Mouse (Mus musculus) kidney, adult 2 months (tissue): ENCODE measurements around the gene Npl. TPM values are rescaled to one million over a fixed set of nuclear protein-coding genes. Genes with fewer than 3 reads are reported as not detected.
A peak's percentile ranks its signal among the peaks of the same experiment; 100 is the strongest.

Experiments
- DNase-seq: peaks from one replicate; pipeline ENCODE4 v3.0.0; 2021
- H3K27ac ChIP-seq: fragments of 200-500 bp; 2 replicates; pipeline ENCODE4 v1.5.1; 2012; ENCODE audit warnings: low read depth, low read length, control low read depth, inconsistent platforms; ENCODE audit not compliant: insufficient read depth
- H3K27me3 ChIP-seq: fragments of 200-500 bp; replicated peaks from 2 replicates; pipeline ENCODE4 v1.6.1; 2012; ENCODE audit warnings: mild to moderate bottlenecking, moderate library complexity, low read length, inconsistent platforms; ENCODE audit not compliant: control insufficient read depth, insufficient read depth
- H3K36me3 ChIP-seq: fragments of 200-500 bp; 2 replicates; pipeline ENCODE4 v1.6.1; 2012; ENCODE audit warnings: mild to moderate bottlenecking, moderate library complexity, low read length, inconsistent platforms; ENCODE audit not compliant: control insufficient read depth, insufficient read depth
- H3K4me1 ChIP-seq: fragments of 200-500 bp; 2 replicates; pipeline ENCODE4 v1.6.1; 2011; ENCODE audit warnings: low read length; ENCODE audit not compliant: control insufficient read depth, insufficient read depth
- H3K4me3 ChIP-seq: fragments of 200-500 bp; 2 replicates; pipeline ENCODE4 v1.5.1; 2011; ENCODE audit warnings: mild to moderate bottlenecking, low read depth, low read length, control low read depth; ENCODE audit not compliant: insufficient read depth
- CTCF ChIP-seq: fragments of 200-500 bp; conservative IDR thresholded peaks from 2 replicates; pipeline ENCODE4 v1.5.1; 2011; ENCODE audit warnings: low read depth, mild to moderate bottlenecking, control low read depth, low read length, moderate library complexity, mixed read lengths; ENCODE audit not compliant: insufficient read depth, insufficient read length
- POLR2A ChIP-seq: fragments of 200-500 bp; IDR thresholded peaks from one replicate; pipeline ENCODE4 v1.6.1; 2011; ENCODE audit warnings: low read depth, low read length, control low read depth
- WGBS: fragments of 180-500 bp; shearing (Covaris S2); methylation state at CpG from one replicate; pipeline ENCODE4 v1.1.7; 2018; 5-methylcytosine and 5-hydroxymethylcytosine counted together
- polyA plus RNA-seq: library from polyadenylated mRNA; depleted of rRNA; stranded (reverse); fragments of >200 nt; gene quantifications from 2 replicates; pipeline ENCODE4 v1.2.3, GENCODE M21; 2012

Npl gene
- polyA plus RNA-seq, 1 experiment = 41.2 TPM

- WGBS = 28% methylated on average over 5 of the region's 5 CpGs
- peak overlapping the region; percentile 97 for H3K27ac ChIP-seq
- H3K36me3 ChIP-seq = no peaks in the 10 kb centered on the region
- H3K27me3 ChIP-seq = no peaks in the 10 kb centered on the region
- no peak overlapping the region for H3K4me3 ChIP-seq
- peak; percentile 91 for DNase-seq
- TF ChIP-seq POLR2A (no peak), CTCF (0 out of 2 replicates have a peak, but pooled peaks have one; percentile 32)
- H3K4me1 ChIP-seq = peaks cover 10% of the 10 kb centered on the region
Observed at GRCm38 (mm10) chr1:153501644-153502321, 48.1 kb downstream of the Npl start.

- H3K36me3 ChIP-seq = no peaks in the 10 kb centered on the region
- no peaks in the 10 kb centered on the region for H3K27me3 ChIP-seq
- WGBS = 54% methylated on average over 9 of the region's 9 CpGs
- H3K4me3 ChIP-seq = no peak overlapping the region
- peaks cover 10% of the 10 kb centered on the region for H3K4me1 ChIP-seq
- peak; percentile 69 for DNase-seq
- no peak for TF ChIP-seq POLR2A
- no peak overlapping the region for H3K27ac ChIP-seq
Observed at GRCm38 (mm10) chr1:153500030-153500429, 49.8 kb downstream of the Npl start.

- Histone ChIP-seq H3K27ac (no peak overlapping the region), H3K36me3 (no peaks in the 10 kb centered on the region), H3K27me3 (no peaks in the 10 kb centered on the region), H3K4me1 (0 out of 2 replicates have a peak, but pooled peaks cover 6% of the 10 kb centered on the region), H3K4me3 (no peak overlapping the region)
- no peak for DNase-seq
- no peak for TF ChIP-seq CTCF
- 67% methylated on average over 3 of the region's 3 CpGs for WGBS
Observed at GRCm38 (mm10) chr1:153496030-153496429, 53.8 kb downstream of the Npl start.

GRCm38 (mm10) chr1:153493931-153494330, 55.9 kb downstream of the Npl start:
- no peak for DNase-seq
- Histone ChIP-seq H3K27me3 (no peaks in the 10 kb centered on the region), H3K36me3 (no peaks in the 10 kb centered on the region), H3K27ac (peak overlapping the region; percentile 76; the same call in 1 of the 2 replicates), H3K4me1 (0 out of 2 replicates have a peak, but pooled peaks cover 6% of the 10 kb centered on the region), H3K4me3 (no peak overlapping the region)
- WGBS = 43% methylated on average over 6 of the region's 6 CpGs
- TF ChIP-seq POLR2A = no peak
- TF ChIP-seq CTCF = no peak

- TF ChIP-seq CTCF (no peak), POLR2A (no peak)
- no peaks in the 10 kb centered on the region for H3K27me3 ChIP-seq
- DNase-seq = peak; percentile 73
- 0 out of 2 replicates have a peak, but pooled peaks cover 6% of the 10 kb centered on the region for H3K4me1 ChIP-seq
- no peak overlapping the region for H3K4me3 ChIP-seq
- no peaks in the 10 kb centered on the region for H3K36me3 ChIP-seq
- 39% methylated on average over 4 of the region's 4 CpGs for WGBS
- H3K27ac ChIP-seq = peak overlapping the region; percentile 76
Observed at GRCm38 (mm10) chr1:153493338-153493737, 56.5 kb downstream of the Npl start.

GRCm38 (mm10) chr1:153491822-153492221, 58.0 kb downstream of the Npl start:
- peaks cover 6% of the 10 kb centered on the region; the same call in 1 of the 2 replicates for H3K4me1 ChIP-seq
- WGBS = 94% methylated on average over 1 of the region's 1 CpGs
- H3K4me3 ChIP-seq = no peak overlapping the region
- no peak overlapping the region for H3K27ac ChIP-seq
- TF ChIP-seq POLR2A = no peak
- no peak for TF ChIP-seq CTCF
- H3K27me3 ChIP-seq = no peaks in the 10 kb centered on the region
- no peaks in the 10 kb centered on the region for H3K36me3 ChIP-seq
- DNase-seq = no peak

GRCm38 (mm10) chr1:153491345-153491744, 58.5 kb downstream of the Npl start:
- no peaks in the 10 kb centered on the region for H3K36me3 ChIP-seq
- no peak overlapping the region for H3K27ac ChIP-seq
- TF ChIP-seq CTCF = no peak
- TF ChIP-seq POLR2A = no peak
- H3K27me3 ChIP-seq = no peaks in the 10 kb centered on the region
- WGBS = 95% methylated on average over 2 of the region's 2 CpGs
- peaks cover 6% of the 10 kb centered on the region; the same call in 1 of the 2 replicates for H3K4me1 ChIP-seq
- no peak overlapping the region for H3K4me3 ChIP-seq
- DNase-seq = no peak

GRCm38 (mm10) chr1:153489963-153490362, 59.9 kb downstream of the Npl start:
- no peak overlapping the region for H3K4me3 ChIP-seq
- 56% methylated on average over 4 of the region's 4 CpGs for WGBS
- H3K27ac ChIP-seq = no peak overlapping the region
- no peaks in the 10 kb centered on the region for H3K27me3 ChIP-seq
- no peaks in the 10 kb centered on the region for H3K36me3 ChIP-seq
- no peak for TF ChIP-seq POLR2A
- TF ChIP-seq CTCF = no peak
- peak; percentile 42 for DNase-seq
- peaks cover 9% of the 10 kb centered on the region for H3K4me1 ChIP-seq
